Mouse (Mus musculus): ENCODE results near the gene Vdr.

Vdr gene

GRCm38 (mm10) chr15:97813452-97814204 is 96.8 kb downstream of the Vdr start:
- no peak for DNase-seq (ENCODE audit: extremely low spot score, low read depth, low spot score)

- DNase-seq (ENCODE audit: extremely low spot score, low read depth, low spot score): no peak
Observed at GRCm38 (mm10) chr15:97812875-97813274, 97.6 kb downstream of the Vdr start.

GRCm38 (mm10) chr15:97812126-97812525 is 98.3 kb downstream of the Vdr start:
- DNase-seq (ENCODE audit: extremely low spot score, low read depth, low spot score): no peak

GRCm38 (mm10) chr15:97811307-97811706 is 99.1 kb downstream of the Vdr start:
- DNase-seq (ENCODE audit: extremely low spot score, low read depth, low spot score): no peak

- no peak for DNase-seq (ENCODE audit: extremely low spot score, low read depth, low spot score)
Observed at GRCm38 (mm10) chr15:97810399-97810798, 100.0 kb downstream of the Vdr start.

- no peak for DNase-seq (ENCODE audit: extremely low spot score, low read depth, low spot score)
Observed at GRCm38 (mm10) chr15:97809942-97810341, 100.5 kb downstream of the Vdr start.

GRCm38 (mm10) chr15:97809206-97809605 is 101.2 kb downstream of the Vdr start:
- no peak for DNase-seq (ENCODE audit: extremely low spot score, low read depth, low spot score)

- DNase-seq (ENCODE audit: extremely low spot score, low read depth, low spot score): no peak
Observed at GRCm38 (mm10) chr15:97808532-97808931, 101.9 kb downstream of the Vdr start.

GRCm38 (mm10) chr15:97807867-97808266 is 102.6 kb downstream of the Vdr start:
- no peak for DNase-seq (ENCODE audit: extremely low spot score, low read depth, low spot score)

All from hindlimb bud, embryonic 11.5 days (tissue).